Mouse (Mus musculus): ENCODE results near the gene Brms1l.

DNA sequence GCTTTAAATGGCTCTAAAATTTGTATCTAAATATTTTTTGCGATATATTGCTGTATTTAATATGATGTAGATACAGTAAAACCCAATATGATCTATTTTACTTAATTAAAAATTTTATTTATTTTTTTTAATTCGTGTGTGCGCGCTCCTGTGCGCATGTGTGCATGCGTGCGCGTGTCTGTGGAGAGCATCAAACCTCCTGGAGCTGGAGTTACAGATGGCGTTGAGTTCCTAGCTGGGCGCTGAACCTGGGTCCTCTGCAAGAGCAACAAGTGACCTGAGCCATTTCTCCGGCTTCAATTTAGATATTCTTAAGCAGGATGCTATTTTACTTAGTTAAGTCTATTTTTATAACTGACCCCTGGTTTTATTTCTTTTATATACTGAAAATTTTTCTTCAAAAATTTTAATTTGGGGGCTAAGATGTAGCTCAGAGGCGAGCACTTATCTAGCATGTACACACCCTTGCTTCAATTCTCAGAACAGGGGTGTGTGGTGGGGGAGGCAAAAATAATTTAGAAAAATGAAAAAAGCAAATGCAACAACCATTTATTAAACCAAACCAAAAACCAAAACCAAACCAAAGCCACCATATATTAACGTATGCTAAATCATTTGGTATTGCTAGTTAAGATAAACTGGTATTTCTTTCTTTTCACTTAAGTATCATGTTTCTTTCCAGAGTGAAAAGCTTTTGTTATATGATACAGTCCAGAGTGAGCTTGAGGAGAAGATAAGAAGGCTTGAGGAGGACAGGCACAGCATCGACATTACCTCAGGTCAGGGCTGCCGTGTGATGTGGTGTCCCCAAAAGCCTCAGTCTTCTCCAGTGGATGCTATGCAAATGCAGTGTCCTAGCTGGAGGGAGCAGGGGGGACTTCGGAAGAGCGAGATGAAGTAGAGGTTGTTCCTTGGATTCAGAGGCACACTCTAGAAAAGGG lies 23.6 kb downstream of the Brms1l start:
- TF ChIP-seq HCFC1 (IDR thresholded peaks at IDR 0.05; ENCODE audit: borderline replicate concordance, insufficient read depth, low read length) (no peak), MAFK (IDR thresholded peaks at IDR 0.05; ENCODE audit: insufficient read depth, low read depth, low read length) (no peak)
